Mouse (Mus musculus) layer of hippocampus, postnatal 14 days (tissue): ENCODE measurements around the gene Pacsin1. TPM values are rescaled to one million over a fixed set of nuclear protein-coding genes. Genes with fewer than 3 reads are reported as not detected.

ENCODE experiments used
- DNase-seq, 2 experiments: peaks; one replicate each; pipeline ENCODE4 v3.0.0; 2021 to 2022; ENCODE audit warnings: low spot score in 2 of 2, mixed read lengths in 1 of 2
- long read RNA-seq, 2 experiments: library from polyadenylated mRNA; stranded (forward); transcript quantifications; one replicate each; pipeline ENCODE4 v2.0.0; 2021
- total RNA-seq, 2 experiments: library from RNA; stranded (reverse); gene quantifications; 2 replicates each; pipeline ENCODE4 v1.2.3; 2021

The Pacsin1 gene
- total RNA-seq, result 100 to 1,000 TPM; 270 to 280 TPM
- long read RNA-seq, experiment 1, full-length matches to known transcripts, result 162 of 203 reads
- long read RNA-seq, experiment 1, partial matches to known transcripts, result 13 of 203 reads
- long read RNA-seq, experiment 1, other reads (novel, unspliced or antisense), result 28 of 203 reads
- long read RNA-seq, experiment 2, full-length matches to known transcripts, result 207 of 290 reads
- long read RNA-seq, experiment 2, partial matches to known transcripts, result 31 of 290 reads
- long read RNA-seq, experiment 2, other reads (novel, unspliced or antisense), result 52 of 290 reads

DNA sequence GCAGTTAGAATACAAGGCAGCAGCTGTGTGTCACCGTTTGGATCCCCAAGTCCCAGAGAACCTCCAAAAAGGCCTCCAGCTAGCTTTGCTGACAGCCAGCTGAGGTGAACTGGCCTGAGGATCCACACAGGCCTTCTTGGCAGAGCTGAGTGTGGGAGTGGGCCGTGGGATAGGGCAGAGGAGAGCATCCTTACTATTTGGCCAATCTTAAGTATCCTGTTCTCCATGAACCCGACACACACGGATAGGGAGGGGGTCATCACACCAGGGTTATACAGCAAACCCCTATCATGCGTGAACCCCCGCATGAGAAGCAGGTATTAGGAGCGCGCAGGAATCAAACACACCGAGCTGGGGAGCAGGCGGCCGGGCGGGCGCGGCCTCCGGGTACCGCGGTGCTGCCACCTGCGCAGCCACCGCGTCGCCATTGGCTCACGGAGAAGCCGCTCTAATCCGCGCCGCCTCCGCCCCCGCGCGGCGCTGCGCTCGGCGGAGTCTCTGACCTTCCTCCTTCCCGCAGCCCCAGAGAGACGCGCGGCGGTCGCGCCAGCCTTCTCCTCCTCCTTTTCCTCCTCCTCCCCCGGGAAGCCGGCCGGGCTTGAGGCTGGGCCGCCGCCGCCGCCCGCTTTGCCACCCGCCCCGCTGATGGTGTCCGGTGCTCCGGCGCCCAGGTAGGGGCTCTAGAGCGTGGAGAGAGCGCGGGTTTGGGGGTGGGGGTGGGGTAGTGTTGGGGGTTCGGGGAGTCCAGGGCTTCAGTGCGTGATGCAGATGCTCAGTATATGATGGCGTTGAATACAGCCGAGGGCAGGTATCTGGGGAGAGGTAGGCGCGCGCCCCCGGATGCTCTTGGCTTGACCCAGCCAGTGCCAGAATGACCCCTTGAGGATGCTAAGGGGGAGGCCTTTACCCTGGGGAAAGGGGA lies at the start of gene Pacsin1:
Gene Pacsin1, plus strand, starts transcription at position 421 of the 922 bp plus-strand sequence.
- DNase-seq, result peak; percentile 57 to 65

DNA sequence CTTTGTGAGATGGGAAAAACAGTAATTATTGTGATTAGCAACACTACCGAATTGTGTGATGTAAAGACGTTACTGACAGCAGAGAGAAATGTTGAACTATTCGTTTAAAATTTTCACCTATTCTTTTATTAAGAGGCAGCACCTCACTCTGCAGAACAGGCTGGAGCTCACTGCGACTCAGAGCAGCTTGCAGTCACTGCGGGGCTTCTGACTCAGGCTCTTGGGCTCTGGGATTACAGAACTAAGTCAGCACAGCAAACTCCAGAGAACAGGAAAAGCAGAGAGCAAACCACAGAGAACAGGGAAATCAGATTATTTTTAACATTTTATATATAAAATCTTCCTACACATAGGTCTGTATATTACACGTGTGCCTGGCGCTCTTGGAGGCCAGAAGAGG lies 45.7 kb upstream of the Pacsin1 start:
- DNase-seq, result no peak

DNA sequence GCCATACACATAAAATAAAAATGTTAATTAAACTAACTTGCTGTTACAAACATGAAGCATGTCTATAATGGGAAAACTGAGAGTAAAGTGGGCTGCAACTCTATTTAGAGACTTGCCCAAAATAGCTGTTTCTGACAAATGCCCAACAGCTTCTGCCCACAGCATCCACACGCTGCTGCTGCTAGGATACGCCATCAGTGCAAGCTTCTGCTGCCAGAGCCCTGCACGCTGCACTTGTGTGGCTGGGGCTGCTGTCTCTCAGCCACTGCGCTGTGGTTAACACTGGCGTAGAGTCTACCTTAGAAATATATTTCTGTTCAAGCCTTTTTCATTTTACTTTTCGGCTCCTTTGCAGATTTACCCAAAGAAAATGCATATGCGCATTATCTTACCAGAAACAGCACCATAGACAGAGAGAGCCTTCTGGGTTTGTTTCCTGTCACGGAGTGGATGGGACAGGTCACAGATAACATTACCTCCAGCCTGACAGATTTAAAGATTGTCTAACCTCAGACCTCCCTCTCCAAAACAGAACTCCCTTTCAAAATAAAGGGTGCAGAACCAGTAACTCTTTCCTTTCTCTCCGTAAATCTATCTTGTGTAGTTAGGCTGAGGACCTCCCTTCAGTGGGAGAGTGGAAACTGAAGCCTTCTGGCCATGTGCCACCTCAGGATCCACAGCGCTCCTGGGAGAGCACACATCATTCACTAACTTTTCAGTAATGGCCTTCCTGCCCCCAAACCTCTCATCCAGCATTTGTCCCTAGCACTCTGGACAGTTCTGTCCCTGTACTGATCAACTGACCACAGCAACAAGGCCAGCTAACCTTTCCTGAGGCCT lies 44.4 kb upstream of the Pacsin1 start:
- peak; percentile 54 to 82 for DNase-seq

DNA sequence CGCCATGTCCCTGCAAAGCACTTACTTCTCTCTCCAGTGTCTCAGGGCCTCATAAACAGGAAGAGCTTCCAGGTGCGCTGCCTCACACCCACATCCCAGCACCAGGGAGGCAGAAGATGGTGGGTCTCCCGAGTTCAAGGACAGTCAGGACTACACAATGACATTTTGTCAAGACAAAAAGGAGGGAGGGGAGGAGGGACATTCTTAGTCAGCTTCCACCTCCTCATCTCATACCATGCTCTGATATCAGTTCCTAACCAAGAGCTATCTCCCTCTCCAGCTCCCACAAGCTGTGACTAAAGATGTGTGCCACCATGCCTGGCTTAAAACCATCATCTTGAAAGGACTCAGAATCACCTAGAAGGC lies 43.8 kb upstream of the Pacsin1 start:
- DNase-seq, result no peak

DNA sequence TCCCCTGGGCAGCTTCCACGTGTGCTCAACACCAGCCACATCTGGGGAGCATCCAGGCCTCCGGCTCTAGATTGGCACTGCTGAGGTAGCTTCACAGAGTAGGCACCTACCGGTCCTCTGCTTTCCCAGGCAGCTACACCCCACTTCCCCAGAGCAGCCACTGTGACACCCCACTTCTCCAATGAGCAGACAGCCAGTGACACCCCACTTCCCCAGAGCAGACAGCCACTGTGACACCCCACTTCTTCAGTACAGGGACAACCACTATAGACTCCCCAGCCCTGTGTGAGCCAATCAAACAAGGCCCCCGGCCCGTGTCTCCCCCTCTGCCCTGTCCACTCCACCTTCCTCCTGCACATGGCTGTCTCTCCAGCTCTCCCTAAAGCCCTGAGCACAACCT lies 43.3 kb upstream of the Pacsin1 start:
- no peak for DNase-seq

DNA sequence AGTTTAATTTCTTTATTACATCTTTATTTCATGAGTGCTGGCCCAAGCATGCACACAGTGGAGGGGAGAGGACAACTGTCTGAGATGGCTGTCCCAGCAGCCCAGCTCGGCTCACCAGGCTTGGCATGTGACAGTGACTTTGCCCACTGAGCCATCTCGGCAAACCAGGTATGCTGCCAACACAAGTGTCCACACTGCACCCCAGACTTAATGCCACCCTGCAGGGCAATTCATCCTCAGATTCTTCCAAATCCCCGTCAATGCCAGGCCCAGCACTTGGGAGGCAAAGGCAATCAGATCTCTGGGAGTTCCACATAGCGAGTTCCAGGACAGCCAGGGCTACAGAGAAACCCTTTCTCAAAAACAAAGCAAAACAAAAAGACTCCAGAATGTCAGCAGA lies 42.3 kb upstream of the Pacsin1 start:
- DNase-seq, result no peak

DNA sequence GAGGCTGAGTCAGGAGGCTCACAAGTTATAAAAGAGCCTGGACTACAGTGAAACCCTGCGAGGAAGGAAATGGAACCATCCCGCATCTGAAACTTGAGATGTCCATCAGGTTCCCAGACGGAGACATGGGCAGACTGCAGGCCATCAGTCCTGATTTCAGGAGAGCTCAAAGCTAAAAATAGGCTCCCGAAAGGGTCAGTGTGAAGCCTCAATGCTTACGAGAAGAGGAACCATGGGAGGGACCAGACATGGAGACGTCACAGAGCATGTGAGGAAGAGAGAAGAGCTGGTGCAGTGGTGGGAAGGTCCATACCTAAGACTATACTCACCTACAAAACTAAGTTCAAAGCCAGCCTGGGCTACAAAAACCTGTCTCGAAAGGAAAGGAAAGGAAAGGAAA lies 39.9 kb upstream of the Pacsin1 start:
- no peak for DNase-seq

DNA sequence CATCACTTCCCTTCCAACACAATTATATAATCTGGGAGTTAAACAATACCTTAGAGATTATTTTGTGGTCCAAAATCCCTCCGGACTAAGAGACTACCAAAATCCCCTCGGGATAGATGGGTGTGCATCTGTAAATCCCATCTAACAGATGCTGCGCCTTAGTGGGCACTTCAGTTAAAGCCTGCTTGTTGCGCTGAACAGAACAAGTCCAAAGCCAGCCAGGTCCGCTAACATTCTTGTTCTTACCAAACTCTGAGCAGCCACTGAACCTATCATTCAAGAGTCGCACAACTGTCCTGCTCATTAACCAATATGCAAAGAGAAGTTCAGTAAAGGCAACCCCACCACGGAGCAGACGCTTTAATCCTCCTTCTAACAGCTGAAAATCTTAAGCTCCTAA lies 34.1 kb upstream of the Pacsin1 start:
- no peak for DNase-seq

DNA sequence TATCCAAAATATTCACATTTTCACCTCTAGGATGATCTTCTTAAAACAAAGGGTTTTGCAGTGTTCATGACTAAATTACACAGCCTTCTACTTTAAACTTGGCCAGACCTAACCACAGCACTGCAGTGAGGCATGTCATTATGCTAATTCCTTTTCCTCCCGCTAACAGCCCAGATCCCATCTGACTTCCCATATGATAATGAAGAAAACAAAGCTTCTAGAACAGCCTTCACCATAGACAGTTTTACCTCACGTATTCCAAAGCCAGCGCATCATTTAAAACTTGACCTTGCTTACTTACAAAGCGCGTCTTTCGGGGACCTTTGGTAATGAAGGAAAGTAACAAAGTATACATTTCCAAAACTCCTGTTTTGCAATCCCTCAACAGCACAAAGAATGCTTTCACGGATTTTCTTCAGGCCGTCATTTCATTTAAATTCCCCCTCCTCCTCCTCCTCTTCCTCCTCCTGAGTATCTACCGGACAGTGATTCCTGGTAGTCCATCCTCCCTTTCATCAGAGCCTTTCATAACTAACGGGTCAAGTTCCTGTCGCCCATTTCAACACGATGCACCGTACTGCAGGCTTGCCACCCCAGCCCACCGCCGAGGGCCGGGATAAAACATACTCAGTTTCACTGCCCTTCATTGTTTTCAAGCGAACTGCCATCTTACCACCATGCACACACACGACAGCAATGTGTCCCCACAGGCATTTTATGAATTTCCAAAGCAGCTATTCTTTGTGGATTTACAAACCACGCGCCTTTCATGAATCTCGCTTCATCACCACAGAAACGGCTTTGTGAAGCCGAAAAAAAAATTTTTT lies 33.4 kb upstream of the Pacsin1 start:
- peak in 1 of 2 experiments; percentile 58 for DNase-seq

DNA sequence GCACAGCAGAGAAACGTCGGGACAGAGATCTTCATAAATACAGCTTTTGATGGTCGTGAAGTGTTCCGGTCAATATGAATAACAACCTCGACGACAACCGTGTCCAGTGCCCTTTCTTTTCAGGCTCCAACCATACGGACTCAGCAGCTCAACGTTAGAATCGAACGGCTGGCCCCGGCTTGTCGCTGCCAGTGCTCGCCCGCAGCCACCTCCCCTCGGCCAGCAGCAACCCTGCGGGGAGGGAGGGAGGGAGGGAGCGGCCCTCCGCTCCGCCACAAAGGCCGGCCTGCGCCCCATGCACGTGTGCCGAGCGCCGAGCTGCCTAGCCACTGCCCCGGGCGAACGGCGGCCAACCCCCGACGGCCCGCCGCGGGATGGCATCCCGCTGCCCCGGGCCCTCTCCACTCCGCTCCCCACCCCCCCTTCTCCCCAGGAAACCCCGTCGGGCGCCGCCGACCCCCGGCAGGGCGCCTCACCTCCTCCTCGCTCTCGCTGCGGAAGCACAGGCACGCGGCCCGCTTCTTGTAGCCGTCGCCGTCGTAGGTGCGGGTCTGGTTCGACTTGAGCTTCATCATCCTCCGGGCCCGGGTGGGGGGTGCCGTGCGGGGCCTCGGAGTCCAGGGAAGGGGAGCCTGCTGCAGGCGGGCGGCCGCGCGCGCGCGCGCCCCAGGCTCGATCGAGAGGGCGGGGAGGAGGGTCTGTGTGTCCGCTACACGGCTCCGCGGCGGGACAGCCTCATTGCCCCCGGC lies 32.5 kb upstream of the Pacsin1 start:
- peak in 1 of 2 experiments; percentile 51 for DNase-seq

DNA sequence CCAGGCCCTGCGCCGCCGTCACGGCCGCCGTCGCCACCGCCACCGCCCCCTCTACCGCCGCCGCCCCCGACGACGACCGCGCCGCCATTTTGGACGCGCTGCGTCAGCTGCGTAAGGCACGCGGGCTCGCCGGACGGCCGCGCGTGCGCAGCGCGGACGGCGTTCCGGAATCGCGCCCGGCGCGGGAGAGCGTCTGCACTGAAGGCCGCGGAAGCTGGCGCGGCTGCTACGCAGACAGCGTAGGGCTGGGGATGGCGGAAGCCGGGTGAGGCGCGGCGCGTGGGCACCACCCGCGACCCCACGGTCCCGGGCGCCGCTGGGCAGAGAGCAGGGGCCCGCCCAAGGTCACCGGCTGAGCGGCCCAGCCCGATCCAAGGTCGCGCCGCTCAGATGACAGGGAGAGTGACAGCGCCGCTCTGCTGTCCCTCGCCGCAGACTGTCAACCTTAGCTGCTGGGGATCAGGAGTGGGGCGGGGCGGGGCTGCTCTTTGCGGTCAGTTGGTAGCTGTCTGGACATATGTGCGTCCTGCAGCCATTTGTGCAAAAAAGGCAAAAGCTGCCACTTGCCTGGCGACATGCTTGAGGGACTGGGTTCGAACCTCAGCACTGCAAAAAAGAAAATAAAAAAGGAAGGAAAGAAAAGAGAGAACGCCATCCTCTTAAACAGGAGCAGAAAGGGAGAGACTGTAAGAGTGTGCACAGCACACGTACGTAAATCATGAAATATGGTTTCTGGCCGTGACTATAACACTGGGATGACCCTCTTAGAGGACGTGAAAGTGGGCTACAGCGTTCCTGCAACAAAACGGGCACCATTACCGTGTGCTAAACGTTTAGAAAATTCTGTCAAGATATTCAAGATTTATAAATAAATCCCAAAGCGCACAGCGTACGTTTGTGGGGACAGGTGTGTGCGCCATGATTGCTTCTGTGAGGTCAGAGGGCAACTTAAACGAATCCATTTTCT lies 31.7 kb upstream of the Pacsin1 start, which contains the start of gene Nudt3:
Gene Nudt3, minus strand, starts transcription at position 136 of the 967 bp plus-strand sequence.
- peak; percentile 88 to 92 for DNase-seq

DNA sequence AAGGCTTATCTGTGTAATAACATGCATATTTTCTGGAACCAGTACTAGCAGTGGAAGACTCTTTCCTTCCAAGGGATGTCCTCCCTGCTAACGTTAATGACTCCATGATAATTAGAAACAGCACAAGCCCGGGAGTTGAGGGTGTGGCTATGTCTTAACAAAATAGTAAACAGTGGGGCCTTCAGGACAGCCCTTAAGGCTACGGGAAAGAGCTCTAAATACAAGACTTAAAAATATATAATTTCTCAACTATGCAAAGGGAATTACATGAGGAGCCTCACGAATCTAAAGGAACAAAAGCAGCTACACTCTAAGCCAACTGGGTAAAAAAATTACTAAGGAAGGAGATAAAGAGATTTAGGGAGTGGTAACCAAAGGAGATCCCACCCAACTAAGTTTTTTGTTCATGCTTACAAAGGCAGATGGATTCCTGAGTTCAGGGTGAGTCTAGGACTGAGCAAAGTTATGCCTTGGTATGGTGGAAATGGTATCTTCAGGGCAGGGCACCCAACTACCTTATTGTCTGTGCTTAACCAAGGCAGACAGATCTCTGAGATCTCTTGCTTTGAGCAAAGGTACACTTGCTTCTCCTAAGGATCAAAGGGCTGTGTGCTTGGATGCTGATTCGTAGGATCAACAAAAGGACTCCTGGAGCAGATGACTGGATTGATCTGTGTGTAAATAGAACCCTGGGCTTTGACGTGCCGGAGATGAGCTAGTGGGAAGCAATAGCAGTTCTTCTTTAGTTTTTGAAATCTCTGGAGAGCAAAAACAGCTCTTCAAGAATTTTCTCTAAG lies 29.7 kb upstream of the Pacsin1 start:
- no peak for DNase-seq

DNA sequence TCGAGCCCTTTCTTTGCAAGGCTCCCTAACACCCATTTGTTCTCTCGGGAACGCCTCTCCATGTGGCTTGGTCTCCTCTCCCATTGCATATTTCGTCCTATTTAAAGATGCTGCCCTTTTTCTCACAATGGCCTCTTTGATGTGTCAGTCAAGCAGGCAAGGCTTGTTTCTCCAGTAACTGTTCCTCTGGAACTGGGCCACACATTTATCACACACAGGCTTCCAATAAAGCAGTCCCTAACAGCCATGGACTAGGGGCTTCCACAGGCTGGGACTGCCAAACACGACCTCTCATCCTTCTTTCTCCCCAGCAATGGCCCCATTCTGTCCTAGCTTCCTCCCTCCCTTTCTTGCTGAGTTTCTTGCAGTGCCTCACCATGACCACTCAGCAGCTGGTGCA lies 28.6 kb upstream of the Pacsin1 start:
- DNase-seq, result peak in 1 of 2 experiments; percentile 65

DNA sequence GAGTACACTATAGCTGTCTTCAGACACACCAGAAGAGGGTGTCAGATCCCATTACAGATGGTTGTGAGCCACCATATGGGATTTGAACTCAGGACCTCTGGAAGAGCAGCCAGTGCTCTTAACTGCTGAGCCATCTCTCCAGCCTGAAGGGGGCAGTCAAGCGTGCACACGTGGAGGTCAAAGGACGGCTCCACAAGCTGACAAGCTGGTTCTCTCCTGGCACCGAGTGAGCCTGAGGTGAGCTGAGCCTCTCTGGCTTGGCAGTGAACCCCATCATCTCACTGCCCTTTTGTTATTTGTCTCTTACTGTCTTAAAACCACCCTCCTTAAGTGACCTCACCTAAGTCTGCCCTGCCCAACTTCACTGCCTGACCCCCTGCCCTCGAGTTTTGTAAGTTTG lies 27.9 kb upstream of the Pacsin1 start:
- DNase-seq, result no peak

DNA sequence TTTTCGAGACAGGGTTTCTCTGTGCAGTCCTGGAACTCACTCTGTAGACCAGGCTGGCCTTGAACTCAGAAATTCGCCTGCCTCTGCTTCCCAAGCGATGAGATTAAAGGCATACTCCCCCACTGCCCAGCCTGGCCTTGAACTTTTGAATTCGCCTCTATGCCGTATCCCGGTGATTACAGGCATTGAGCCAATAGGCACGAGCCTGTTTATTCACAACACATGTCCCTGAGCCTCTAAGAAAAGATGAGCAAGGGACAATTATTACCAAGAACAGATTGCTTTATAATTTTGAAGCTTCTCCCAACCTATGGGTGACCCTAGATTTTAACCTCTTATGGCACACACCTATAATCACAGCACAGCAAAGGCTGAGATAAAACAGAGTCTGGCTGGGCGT lies 26.9 kb upstream of the Pacsin1 start:
- no peak for DNase-seq

DNA sequence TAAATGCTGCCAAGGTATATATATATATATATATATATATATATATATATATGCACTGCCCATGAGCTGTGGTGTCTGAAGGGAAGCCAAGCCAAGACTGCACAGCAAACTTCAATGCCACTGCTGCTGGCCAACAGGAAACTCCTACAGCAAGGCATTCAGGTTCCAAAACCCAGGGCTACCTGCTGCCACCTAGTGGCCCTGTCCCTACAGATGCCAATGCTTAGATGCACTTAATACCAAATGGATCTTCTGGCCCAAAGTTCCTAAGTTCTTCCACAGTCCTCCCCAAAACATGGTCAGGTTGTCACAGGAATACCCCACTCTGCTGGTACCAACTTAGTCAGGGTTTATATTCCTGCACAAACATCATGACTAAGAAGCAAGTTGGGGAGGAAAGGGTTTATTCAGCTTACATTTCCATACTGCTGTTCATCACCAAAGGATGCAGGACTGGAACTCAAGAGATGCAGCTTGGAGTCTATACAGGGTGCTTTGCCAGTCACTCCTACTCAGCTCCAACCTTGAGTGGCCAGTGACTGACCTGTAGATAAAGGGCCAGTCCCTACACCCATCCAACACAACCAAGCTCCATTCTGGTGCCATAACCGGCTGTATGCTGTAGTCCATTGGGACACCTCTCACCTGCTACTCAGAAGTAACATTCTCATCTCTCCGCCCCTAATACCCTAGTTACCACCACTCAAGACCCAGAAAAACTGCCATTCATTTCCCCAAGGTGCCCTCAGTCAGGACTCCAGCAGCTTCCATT lies 25.9 kb upstream of the Pacsin1 start:
- DNase-seq, result peak; percentile 64 to 85
